In genomic region chr6:13287812-13288211, GRCm38 (mm10) we compare ENCODE assay signal across 14 mouse cellular contexts.
"Had no signal": no experiment of that assay in that cellular context is flagged by ENCODE, and none has a peak within 500 bp of the region (broad histone marks: within the 10 kb centered on the region; RNA-seq: fewer than 3 reads in every experiment).

No protein-coding gene starts in this region.

- H3K4me1 ChIP-seq: liver, embryonic 13.5 days; midbrain, embryonic 12.5 days; midbrain, embryonic 15.5 days; neural tube, embryonic 12.5 days; neural tube, embryonic 15.5 days had no signal

- H3K4me2 ChIP-seq: liver, embryonic 13.5 days; midbrain, embryonic 12.5 days; midbrain, embryonic 15.5 days; neural tube, embryonic 12.5 days; neural tube, embryonic 15.5 days had no signal

- H3K27me3 ChIP-seq: liver, embryonic 13.5 days; midbrain, embryonic 12.5 days; midbrain, embryonic 15.5 days; neural tube, embryonic 12.5 days; neural tube, embryonic 15.5 days had no signal

- H3K4me3 ChIP-seq: left cerebral cortex, adult 2 months; liver, embryonic 13.5 days; midbrain, embryonic 12.5 days; midbrain, embryonic 15.5 days; neural tube, embryonic 12.5 days; neural tube, embryonic 15.5 days had no signal

- H3K9me3 ChIP-seq: liver, embryonic 13.5 days; midbrain, embryonic 12.5 days; midbrain, embryonic 15.5 days; neural tube, embryonic 12.5 days; neural tube, embryonic 15.5 days had no signal

- ATAC-seq: midbrain, embryonic 15.5 days had no signal

- H3K9ac ChIP-seq: liver, embryonic 13.5 days; midbrain, embryonic 12.5 days; midbrain, embryonic 15.5 days; neural tube, embryonic 12.5 days; neural tube, embryonic 15.5 days had no signal

- DNase-seq: layer of hippocampus, postnatal 36 days; liver, embryonic 13.5 days; right cerebral cortex, adult 18-20 months; right cerebral cortex, postnatal 14 days; right cerebral cortex, postnatal 4 days; thymus, adult 2 months; thymus, postnatal 14 days; thymus, postnatal 4 days had no signal

- H3K36me3 ChIP-seq: liver, embryonic 13.5 days; midbrain, embryonic 12.5 days; midbrain, embryonic 15.5 days; neural tube, embryonic 12.5 days; neural tube, embryonic 15.5 days had no signal

- H3K27ac ChIP-seq: left cerebral cortex, adult 2 months; liver, embryonic 13.5 days; midbrain, embryonic 12.5 days; midbrain, embryonic 15.5 days; neural tube, embryonic 12.5 days; neural tube, embryonic 15.5 days; stomach, postnatal 0 days had no signal
